Mouse (Mus musculus) cortical plate, adult 2 months (tissue): Measurements from ENCODE around the gene Hs6st1. TPM values are rescaled to one million over a fixed set of nuclear protein-coding genes. Genes with fewer than 3 reads are reported as not detected.
"Not testable (repeated sequence)": the region's sequence is repeated elsewhere in the genome, so short reads cannot be mapped to it uniquely, and the experiment has no call there.

Experiments
- H3K27ac ChIP-seq: fragments of 200-500 bp; 2 replicates; pipeline ENCODE4 v1.5.1; 2012; ENCODE audit warnings: low read length, control low read depth, inconsistent platforms; ENCODE audit not compliant: insufficient read depth
- H3K4me1 ChIP-seq: fragments of 200-500 bp; 2 replicates; pipeline ENCODE4 v1.6.1; 2011; ENCODE audit warnings: low read length; ENCODE audit not compliant: control insufficient read depth, insufficient read depth
- H3K4me3 ChIP-seq: fragments of 200-500 bp; 2 replicates; pipeline ENCODE4 v1.5.1; 2011; ENCODE audit warnings: mild to moderate bottlenecking, low read length, control low read depth; ENCODE audit not compliant: insufficient read depth
- CTCF ChIP-seq: fragments of 200-500 bp; IDR thresholded peaks from 2 replicates; pipeline ENCODE4 v1.5.1; 2011; ENCODE audit warnings: mild to moderate bottlenecking, control low read depth, low read length; ENCODE audit not compliant: insufficient read depth; ENCODE audit errors: extremely low read depth
- POLR2A ChIP-seq: fragments of 200-500 bp; IDR thresholded peaks from 2 replicates; pipeline ENCODE4 v1.6.1; 2011; ENCODE audit warnings: mild to moderate bottlenecking, low read length, control low read depth; ENCODE audit not compliant: insufficient read depth; ENCODE audit errors: extremely low read depth
- polyA plus RNA-seq: library from polyadenylated mRNA; depleted of rRNA; stranded (reverse); fragments of >200 nt; gene quantifications from 2 replicates; pipeline ENCODE4 v1.2.3, GENCODE M21; 2012; rRNA removed

The Hs6st1 gene
- polyA plus RNA-seq: 53.2 and 53.6 TPM in 2 replicates

GRCm38 (mm10) chr1:36068076-36068475, at the start of gene Hs6st1:
Hs6st1 (plus strand) TSS chr1:36068400.
- Histone ChIP-seq H3K4me3 (peak within 1 kb of the TSS; percentile 87), H3K4me1 (peaks cover 4% of the 10 kb centered on the region; the same call in 1 of the 2 replicates), H3K27ac (no peak within 1 kb of the TSS)
- TF ChIP-seq POLR2A (peak; percentile 50; the same call in 1 of the 2 replicates), CTCF (no peak)

- Histone ChIP-seq H3K4me1 (no peaks in the 10 kb centered on the region), H3K27ac (no peak overlapping the region)
- TF ChIP-seq POLR2A (no peak), CTCF (no peak)
Measured at GRCm38 (mm10) chr1:36018617-36019016, 49.6 kb upstream of the Hs6st1 start.

GRCm38 (mm10) chr1:36019161-36019560, 49.0 kb upstream of the Hs6st1 start:
- no peak for TF ChIP-seq POLR2A
- TF ChIP-seq CTCF: no peak
- Histone ChIP-seq H3K4me1 (no peaks in the 10 kb centered on the region), H3K27ac (no peak overlapping the region)

More at GRCm38 (mm10) chr1:36018617-36019016, 49.6 kb upstream of the Hs6st1 start:
- H3K4me3 ChIP-seq: no peak overlapping the region

GRCm38 (mm10) chr1:36020315-36020714, 47.9 kb upstream of the Hs6st1 start:
- no peak for TF ChIP-seq POLR2A
- TF ChIP-seq CTCF: no peak
- no peaks in the 10 kb centered on the region for H3K4me1 ChIP-seq
- no peak overlapping the region for H3K4me3 ChIP-seq
- H3K27ac ChIP-seq: no peak overlapping the region

More at GRCm38 (mm10) chr1:36019161-36019560, 49.0 kb upstream of the Hs6st1 start:
- H3K4me3 ChIP-seq: no peak overlapping the region

- no peak overlapping the region for H3K4me3 ChIP-seq
- no peak for TF ChIP-seq POLR2A
- no peak for TF ChIP-seq CTCF
- H3K27ac ChIP-seq: no peak overlapping the region
- no peaks in the 10 kb centered on the region for H3K4me1 ChIP-seq
Measured at GRCm38 (mm10) chr1:36030421-36030821, 37.8 kb upstream of the Hs6st1 start.

- Histone ChIP-seq H3K4me1 (no peaks in the 10 kb centered on the region), H3K27ac (no peak overlapping the region), H3K4me3 (no peak overlapping the region)
- TF ChIP-seq POLR2A: no peak
- no peak for TF ChIP-seq CTCF
Measured at GRCm38 (mm10) chr1:36038769-36039168, 29.4 kb upstream of the Hs6st1 start.

GRCm38 (mm10) chr1:36042072-36042471, 26.1 kb upstream of the Hs6st1 start:
- TF ChIP-seq CTCF: no peak
- TF ChIP-seq POLR2A: no peak

GRCm38 (mm10) chr1:36043793-36044192, 24.4 kb upstream of the Hs6st1 start:
- not testable (repeated sequence) for H3K4me3 ChIP-seq, H3K27ac ChIP-seq, H3K4me1 ChIP-seq

More at GRCm38 (mm10) chr1:36042072-36042471, 26.1 kb upstream of the Hs6st1 start:
- Histone ChIP-seq H3K4me3 (no peak overlapping the region), H3K27ac (no peak overlapping the region), H3K4me1 (no peaks in the 10 kb centered on the region)

- Histone ChIP-seq H3K4me1 (no peaks in the 10 kb centered on the region), H3K4me3 (no peak overlapping the region), H3K27ac (no peak overlapping the region)
- TF ChIP-seq CTCF (no peak), POLR2A (no peak)
Measured at GRCm38 (mm10) chr1:36044288-36044687, 23.9 kb upstream of the Hs6st1 start.

- no peak for TF ChIP-seq POLR2A
- TF ChIP-seq CTCF: no peak
Measured at GRCm38 (mm10) chr1:36052672-36053071, 15.5 kb upstream of the Hs6st1 start.

GRCm38 (mm10) chr1:36053566-36053965, 14.6 kb upstream of the Hs6st1 start:
- no peak for TF ChIP-seq POLR2A
- no peak for TF ChIP-seq CTCF

More at GRCm38 (mm10) chr1:36052672-36053071, 15.5 kb upstream of the Hs6st1 start:
- Histone ChIP-seq H3K4me3 (no peak overlapping the region), H3K27ac (no peak overlapping the region), H3K4me1 (no peaks in the 10 kb centered on the region)

More at GRCm38 (mm10) chr1:36053566-36053965, 14.6 kb upstream of the Hs6st1 start:
- H3K27ac ChIP-seq: no peak overlapping the region
- H3K4me1 ChIP-seq: no peaks in the 10 kb centered on the region
- no peak overlapping the region for H3K4me3 ChIP-seq
